Mouse (Mus musculus): Measurements from ENCODE around the gene Zbtb17.

The Zbtb17 gene

GRCm38 (mm10) chr4:141458236-141458635 lies 13.8 kb downstream of the Zbtb17 start:
- in situ Hi-C loops (cut with MboI, MseI), result no loop called here

- in situ Hi-C loops (cut with MboI, MseI), result no loop called here
These were observed 14.4 kb downstream of the Zbtb17 start for GRCm38 (mm10) chr4:141458888-141459287.

GRCm38 (mm10) chr4:141459766-141460165 lies 15.3 kb downstream of the Zbtb17 start:
- in situ Hi-C loops (cut with MboI, MseI), result no loop called here

GRCm38 (mm10) chr4:141460481-141460880 lies 16.0 kb downstream of the Zbtb17 start:
- in situ Hi-C loops (cut with MboI, MseI), result no loop called here

- in situ Hi-C loops (cut with MboI, MseI), result no loop called here
These were observed 16.6 kb downstream of the Zbtb17 start for GRCm38 (mm10) chr4:141461088-141461487.

- in situ Hi-C loops (cut with MboI, MseI), result no loop called here
These were observed 17.1 kb downstream of the Zbtb17 start for GRCm38 (mm10) chr4:141461576-141461975.

- in situ Hi-C loops (cut with MboI, MseI), result no loop called here
These were observed 19.0 kb downstream of the Zbtb17 start for GRCm38 (mm10) chr4:141463472-141463871.

GRCm38 (mm10) chr4:141464722-141465121 lies 20.3 kb downstream of the Zbtb17 start:
- in situ Hi-C loops (cut with MboI, MseI), result no loop called here

GRCm38 (mm10) chr4:141465512-141466288 lies 21.2 kb downstream of the Zbtb17 start:
- in situ Hi-C loops (cut with MboI, MseI), result no loop called here

GRCm38 (mm10) chr4:141466289-141466795 lies 21.9 kb downstream of the Zbtb17 start:
- in situ Hi-C loops (cut with MboI, MseI), result no loop called here

- in situ Hi-C loops (cut with MboI, MseI), result no loop called here
These were observed 22.6 kb downstream of the Zbtb17 start for GRCm38 (mm10) chr4:141466844-141467580.

- in situ Hi-C loops (cut with MboI, MseI), result no loop called here
These were observed 23.1 kb downstream of the Zbtb17 start for GRCm38 (mm10) chr4:141467581-141467927.

- in situ Hi-C loops (cut with MboI, MseI), result no loop called here
These were observed 24.1 kb downstream of the Zbtb17 start for GRCm38 (mm10) chr4:141468576-141468975.

GRCm38 (mm10) chr4:141469343-141469742 lies 24.9 kb downstream of the Zbtb17 start:
- in situ Hi-C loops (cut with MboI, MseI), result no loop called here

- in situ Hi-C loops (cut with MboI, MseI), result no loop called here
These were observed 27.0 kb downstream of the Zbtb17 start for GRCm38 (mm10) chr4:141471491-141471890.

- in situ Hi-C loops (cut with MboI, MseI), result no loop called here
These were observed 28.3 kb downstream of the Zbtb17 start for GRCm38 (mm10) chr4:141472641-141473321.

GRCm38 (mm10) chr4:141474431-141474830 lies 30.0 kb downstream of the Zbtb17 start:
- in situ Hi-C loops (cut with MboI, MseI), result no loop called here

- in situ Hi-C loops (cut with MboI, MseI), result no loop called here
These were observed 33.2 kb downstream of the Zbtb17 start for GRCm38 (mm10) chr4:141477681-141478102.

- in situ Hi-C loops (cut with MboI, MseI), result no loop called here
These were observed 33.8 kb downstream of the Zbtb17 start for GRCm38 (mm10) chr4:141478225-141478624.

GRCm38 (mm10) chr4:141478794-141479193 lies 34.3 kb downstream of the Zbtb17 start:
- in situ Hi-C loops (cut with MboI, MseI), result no loop called here

- in situ Hi-C loops (cut with MboI, MseI), result no loop called here
These were observed 35.0 kb downstream of the Zbtb17 start for GRCm38 (mm10) chr4:141479411-141479810.

GRCm38 (mm10) chr4:141484071-141484470 lies 39.6 kb downstream of the Zbtb17 start:
- in situ Hi-C loops (cut with MboI, MseI), result no loop called here
